Mouse (Mus musculus): Measurements from ENCODE around the gene Gm20604.

Gene Gm20604

GRCm38 (mm10) chr12:102743589-102744574, 14.6 kb downstream of the Gm20604 start, which contains the start of the genes Moap1 and Tmem251:
TSS of gene Moap1 (minus strand) at chr12:102743661.
TSS of gene Tmem251 (plus strand) at chr12:102743762.
- intact Hi-C loops (cut with DNase I): loop anchor here (10.0 kb wide), 1 partner anchor 321 kb away; no protein-coding TSS in a partner anchor

GRCm38 (mm10) chr12:102743036-102743588, 15.4 kb downstream of the Gm20604 start:
- intact Hi-C loops (cut with DNase I): loop anchor here (10.0 kb wide), 1 partner anchor 322 kb away; no protein-coding TSS in a partner anchor

- intact Hi-C loops (cut with DNase I): loop anchor here (10.0 kb wide), 1 partner anchor 323 kb away; no protein-coding TSS in a partner anchor
These were observed 16.4 kb downstream of the Gm20604 start for GRCm38 (mm10) chr12:102742056-102742455.

- intact Hi-C loops (cut with DNase I): loop anchor here (2.0 to 10.0 kb wide), 2 partner anchors 17 to 325 kb away; partner anchors contain the start of genes Gm28051, Gon7 and Ubr7
These were observed 18.2 kb downstream of the Gm20604 start for GRCm38 (mm10) chr12:102740285-102740684.

GRCm38 (mm10) chr12:102739096-102739495, 19.4 kb downstream of the Gm20604 start:
- intact Hi-C loops (cut with DNase I): no loop called here

- intact Hi-C loops (cut with DNase I): no loop called here
These were observed 25.1 kb downstream of the Gm20604 start for GRCm38 (mm10) chr12:102733381-102733780.

- intact Hi-C loops (cut with DNase I): no loop called here
These were observed 27.5 kb downstream of the Gm20604 start for GRCm38 (mm10) chr12:102730798-102731619.

- intact Hi-C loops (cut with DNase I): no loop called here
These were observed 28.3 kb downstream of the Gm20604 start for GRCm38 (mm10) chr12:102729855-102730797.

GRCm38 (mm10) chr12:102725761-102726175, 32.7 kb downstream of the Gm20604 start:
- intact Hi-C loops (cut with DNase I): no loop called here

GRCm38 (mm10) chr12:102725146-102725545, 33.3 kb downstream of the Gm20604 start:
- intact Hi-C loops (cut with DNase I): no loop called here

- intact Hi-C loops (cut with DNase I): no loop called here
These were observed 34.6 kb downstream of the Gm20604 start for GRCm38 (mm10) chr12:102723861-102724260.

GRCm38 (mm10) chr12:102722966-102723365, 35.5 kb downstream of the Gm20604 start:
- intact Hi-C loops (cut with DNase I): no loop called here

- intact Hi-C loops (cut with DNase I): no loop called here
These were observed 36.0 kb downstream of the Gm20604 start for GRCm38 (mm10) chr12:102722451-102722850.

GRCm38 (mm10) chr12:102719552-102720315, 38.7 kb downstream of the Gm20604 start:
- intact Hi-C loops (cut with DNase I): loop anchor here (2.0 kb wide), 1 partner anchor 141 kb away; no protein-coding TSS in a partner anchor

GRCm38 (mm10) chr12:102714654-102715395, 43.6 kb downstream of the Gm20604 start:
- intact Hi-C loops (cut with DNase I): loop anchor here (5.0 kb wide), 1 partner anchor 193 kb away; no protein-coding TSS in a partner anchor

GRCm38 (mm10) chr12:102714116-102714515, 44.4 kb downstream of the Gm20604 start:
- intact Hi-C loops (cut with DNase I): loop anchor here (5.0 kb wide), 1 partner anchor 192 kb away; no protein-coding TSS in a partner anchor

GRCm38 (mm10) chr12:102713153-102713865, 45.2 kb downstream of the Gm20604 start:
- intact Hi-C loops (cut with DNase I): loop anchor here (5.0 kb wide), 1 partner anchor 191 kb away; no protein-coding TSS in a partner anchor
